Mouse (Mus musculus) CH12.LX (cell line): ENCODE results near the gene Fbxw11. TPM values are rescaled to one million over a fixed set of nuclear protein-coding genes. Genes with fewer than 3 reads are reported as not detected.

ENCODE experiments used
- DNase-seq: peaks from one replicate; pipeline ENCODE4 v3.0.0-alpha.2; 2013; ENCODE audit errors: extremely low read depth
- H3K27ac ChIP-seq: 2 replicates; pipeline ENCODE4 v1.5.1; 2012; ENCODE audit warnings: low read depth, mild to moderate bottlenecking, control low read depth, moderate library complexity; ENCODE audit not compliant: insufficient read depth
- H3K27me3 ChIP-seq: replicated peaks from 2 replicates; pipeline ENCODE3; 2012; ENCODE audit warnings: inconsistent platforms
- H3K36me3 ChIP-seq, 2 experiments: replicated peaks in 1 of 2; 2 replicates each; pipeline versions ENCODE3 to v1.6.1; 2012; ENCODE audit warnings: inconsistent platforms in 1 of 2, low read length in 1 of 2, mild to moderate bottlenecking in 1 of 2, mixed read lengths in 1 of 2, moderate library complexity in 1 of 2; ENCODE audit not compliant: control insufficient read depth in 1 of 2, insufficient read depth in 1 of 2
- H3K4me1 ChIP-seq, 2 experiments: 2 replicates each; pipeline ENCODE4 v1.6.1; 2012; ENCODE audit warnings: inconsistent platforms in 1 of 2, moderate library complexity in 1 of 2; ENCODE audit not compliant: insufficient read depth in 2 of 2, control insufficient read depth in 1 of 2
- H3K4me2 ChIP-seq: 2 replicates; pipeline ENCODE4 v1.6.1; 2012; ENCODE audit warnings: low read depth, mild to moderate bottlenecking, control low read depth; ENCODE audit not compliant: poor library complexity, insufficient read depth, severe bottlenecking
- H3K4me3 ChIP-seq, 3 experiments: fragments of 150-350 bp in 1 of 3; sonication (generic) in 1 of 3; replicated peaks in 1 of 3; 2 replicates each; pipeline versions ENCODE3 to v1.5.1; 2011 to 2012; ENCODE audit warnings: low read depth in 2 of 3, low read length in 2 of 3, mild to moderate bottlenecking in 2 of 3, moderate library complexity in 2 of 3, control low read depth in 1 of 3, improper control_type of control experiment in 1 of 3, inconsistent platforms in 1 of 3, mixed read lengths in 1 of 3; ENCODE audit not compliant: poor library complexity in 1 of 3
- H3K79me2 ChIP-seq: replicated peaks from 2 replicates; pipeline ENCODE4 v1.6.1; 2012; ENCODE audit warnings: mild to moderate bottlenecking, moderate library complexity; ENCODE audit not compliant: control insufficient read depth, poor library complexity, insufficient read depth, severe bottlenecking; ENCODE audit errors: extremely low read depth
- H3K9ac ChIP-seq: 2 replicates; pipeline ENCODE4 v1.6.1; 2012; ENCODE audit warnings: low read depth, mild to moderate bottlenecking, control low read depth, moderate library complexity; ENCODE audit not compliant: insufficient read depth
- H3K9me3 ChIP-seq: replicated peaks from 2 replicates; pipeline ENCODE3; 2012; ENCODE audit warnings: low read length, inconsistent platforms, mixed read lengths
- BHLHE40 ChIP-seq: IDR thresholded peaks from 2 replicates; pipeline ENCODE4 v1.6.1; 2011; ENCODE audit warnings: mild to moderate bottlenecking, low read depth, low read length, improper control_type of control experiment
- CHD1 ChIP-seq: IDR thresholded peaks from 2 replicates; pipeline ENCODE4 v1.6.1; 2012; ENCODE audit warnings: low read depth, low read length, improper control_type of control experiment, inconsistent platforms
- CHD2 ChIP-seq: IDR thresholded peaks from 2 replicates; pipeline ENCODE4 v1.6.1; 2011; ENCODE audit warnings: low read length, improper control_type of control experiment
- ELF1 ChIP-seq: IDR thresholded peaks from 2 replicates; pipeline ENCODE4 v1.6.1; 2014; ENCODE audit warnings: low read depth, mild to moderate bottlenecking, inconsistent platforms, low read length, improper control_type of control experiment
- ETS1 ChIP-seq: conservative IDR thresholded peaks from 2 replicates; pipeline ENCODE4 v1.6.1; 2012; ENCODE audit warnings: low read depth, mild to moderate bottlenecking, inconsistent platforms, low read length, improper control_type of control experiment, moderate library complexity
- GABPA ChIP-seq: IDR thresholded peaks from 2 replicates; pipeline ENCODE4 v1.6.1; 2012; ENCODE audit warnings: low read depth, low read length, improper control_type of control experiment, inconsistent platforms; ENCODE audit not compliant: insufficient replicate concordance
- JUN ChIP-seq: IDR thresholded peaks from 2 replicates; pipeline ENCODE4 v1.6.1; 2011; ENCODE audit warnings: low read depth, mild to moderate bottlenecking, low read length, improper control_type of control experiment, moderate library complexity; ENCODE audit not compliant: insufficient read depth
- JUND ChIP-seq: conservative IDR thresholded peaks from 2 replicates; pipeline ENCODE4 v1.6.1; 2011; ENCODE audit warnings: low read depth, low read length, improper control_type of control experiment
- KAT2A ChIP-seq: IDR thresholded peaks from 2 replicates; pipeline ENCODE4 v1.6.1; 2012; ENCODE audit warnings: low read length, improper control_type of control experiment, inconsistent platforms; ENCODE audit not compliant: insufficient replicate concordance
- MAFK ChIP-seq: IDR thresholded peaks from 2 replicates; pipeline ENCODE4 v1.6.1; 2011; ENCODE audit warnings: low read length, improper control_type of control experiment; ENCODE audit not compliant: insufficient replicate concordance
- MAZ ChIP-seq: IDR thresholded peaks from 2 replicates; pipeline ENCODE4 v1.6.1; 2012; ENCODE audit warnings: low read depth, mild to moderate bottlenecking, inconsistent platforms, low read length, improper control_type of control experiment, moderate library complexity
- MXI1 ChIP-seq: IDR thresholded peaks from 2 replicates; pipeline ENCODE4 v1.6.1; 2011; ENCODE audit warnings: mild to moderate bottlenecking, low read depth, low read length, improper control_type of control experiment
- MYC ChIP-seq: IDR thresholded peaks from 2 replicates; pipeline ENCODE4 v1.6.1; 2011; ENCODE audit warnings: low read depth, mild to moderate bottlenecking, improper control_type of control experiment, low read length
- NELFE ChIP-seq: IDR thresholded peaks from 2 replicates; pipeline ENCODE4 v1.6.1; 2011; ENCODE audit warnings: low read depth, low read length, improper control_type of control experiment
- POLR2A ChIP-seq: IDR thresholded peaks from 2 replicates; pipeline ENCODE4 v1.6.1; 2011; ENCODE audit warnings: low read depth, mild to moderate bottlenecking, improper control_type of control experiment, low read length
- POLR2AphosphoS2 ChIP-seq: IDR thresholded peaks from 2 replicates; pipeline ENCODE4 v1.6.1; 2011; ENCODE audit warnings: low read depth, low read length, improper control_type of control experiment
- RAD21 ChIP-seq: IDR thresholded peaks from 2 replicates; pipeline ENCODE4 v1.6.1; 2011; ENCODE audit warnings: low read depth, mild to moderate bottlenecking, low read length, improper control_type of control experiment, moderate library complexity
- RCOR1 ChIP-seq: conservative IDR thresholded peaks from 2 replicates; pipeline ENCODE4 v1.6.1; 2012; ENCODE audit warnings: low read depth, mild to moderate bottlenecking, inconsistent platforms, low read length, improper control_type of control experiment
- TBP ChIP-seq: conservative IDR thresholded peaks from 2 replicates; pipeline ENCODE4 v1.6.1; 2011; ENCODE audit warnings: low read depth, low read length, improper control_type of control experiment
- TCF12 ChIP-seq: IDR thresholded peaks from 2 replicates; pipeline ENCODE4 v1.6.1; 2014; ENCODE audit warnings: low read depth, mild to moderate bottlenecking, inconsistent platforms, low read length, improper control_type of control experiment
- ZMIZ1 ChIP-seq: IDR thresholded peaks from 2 replicates; pipeline ENCODE4 v1.6.1; 2012; ENCODE audit warnings: low read depth, mild to moderate bottlenecking, inconsistent platforms, low read length, improper control_type of control experiment
- ZNF384 ChIP-seq: IDR thresholded peaks from 2 replicates; pipeline ENCODE4 v1.6.1; 2012; ENCODE audit warnings: low read depth, low read length, improper control_type of control experiment, inconsistent platforms
- dilution Hi-C: fragments of 300-500 bp; cut with MboI; formaldehyde crosslinking; loops from 2 replicates; pipeline ENCODE4 v1.14.3; 2020; ENCODE audit warnings: low sequenced_read_pairs; ENCODE audit not compliant: extremely low pct_unique_long_range_greater_than_20kb, extremely low pct_ligation_motif_present
- in situ Hi-C: fragments of 300-500 bp; cut with MboI; formaldehyde crosslinking; loops from 3 replicates; pipeline ENCODE4 v1.14.3; 2019; ENCODE audit warnings: low sequenced_read_pairs, low pct_ligation_motif_present, low pct_unique_long_range_greater_than_20kb, mixed read lengths
- polyA plus RNA-seq: library from polyadenylated mRNA; unstranded; fragments of >175 nt; gene quantifications from 2 replicates; pipeline ENCODE4 v1.2.1, GENCODE M21; 2012; ENCODE audit warnings: low read depth; ENCODE audit not compliant: insufficient read length
- total RNA-seq, 2 experiments: library from RNA; depleted of rRNA; stranded (reverse); fragments of 300-350 nt in 1 of 2; fragments of >200 nt in 1 of 2; gene quantifications; 2 replicates each; pipeline ENCODE4 v1.2.3; 2012 to 2014

Fbxw11 gene
- total and polyA plus RNA-seq, 3 experiments, result 54.5 to 85.0 (median 58.5) TPM

DNA sequence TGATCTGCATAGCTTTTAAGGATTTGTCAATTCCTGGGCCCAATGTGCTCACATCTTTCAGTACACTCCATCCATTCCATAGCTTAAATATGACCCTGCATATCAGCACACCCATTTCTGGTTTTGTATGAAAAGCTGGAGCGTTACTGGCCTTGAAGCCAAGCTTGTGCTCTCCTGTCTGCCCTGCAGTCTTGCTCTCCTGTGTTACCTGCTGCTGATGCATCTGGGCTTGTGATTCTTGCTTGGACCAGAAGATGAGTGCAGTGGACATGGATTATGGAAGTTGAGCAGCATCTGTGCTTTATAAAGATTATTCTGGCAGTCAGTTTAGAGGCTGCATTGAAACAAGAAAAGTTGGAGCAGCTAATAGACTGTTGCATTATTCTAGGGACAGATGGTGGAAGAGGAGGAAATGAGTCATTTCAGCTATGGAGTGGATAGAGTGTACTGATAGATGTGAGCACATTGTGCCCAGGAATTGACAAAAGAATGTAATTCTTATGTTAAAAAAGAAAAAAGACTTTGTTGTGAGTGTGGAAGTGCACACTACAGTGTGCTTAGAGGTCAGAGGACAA, 19.6 kb downstream of the Fbxw11 start:
- Histone ChIP-seq H3K4me2 (no peak overlapping the region), H3K27me3 (no peaks in the 10 kb centered on the region), H3K9me3 (no peaks in the 10 kb centered on the region), H3K36me3 (peaks cover 4 to 61% of the 10 kb centered on the region in 2 experiments), H3K4me1 (peaks cover 0 to 37% of the 10 kb centered on the region in 2 experiments; a peak in 2 of 4 replicates), H3K4me3 (no peak overlapping the region), H3K79me2 (peaks cover 62% of the 10 kb centered on the region)
- dilution Hi-C loops, result no loop called here
- no peak for DNase-seq
- TF ChIP-seq MAZ (no peak), JUN (no peak), ZMIZ1 (no peak), MXI1 (no peak), NELFE (no peak), GABPA (no peak), POLR2A (no peak), BHLHE40 (no peak)
- TF ChIP-seq, all 38 proteins: peak for 0
- no peak overlapping the region for H3K27ac ChIP-seq
- no peak overlapping the region for H3K9ac ChIP-seq
- in situ Hi-C loops, result no loop called here

DNA sequence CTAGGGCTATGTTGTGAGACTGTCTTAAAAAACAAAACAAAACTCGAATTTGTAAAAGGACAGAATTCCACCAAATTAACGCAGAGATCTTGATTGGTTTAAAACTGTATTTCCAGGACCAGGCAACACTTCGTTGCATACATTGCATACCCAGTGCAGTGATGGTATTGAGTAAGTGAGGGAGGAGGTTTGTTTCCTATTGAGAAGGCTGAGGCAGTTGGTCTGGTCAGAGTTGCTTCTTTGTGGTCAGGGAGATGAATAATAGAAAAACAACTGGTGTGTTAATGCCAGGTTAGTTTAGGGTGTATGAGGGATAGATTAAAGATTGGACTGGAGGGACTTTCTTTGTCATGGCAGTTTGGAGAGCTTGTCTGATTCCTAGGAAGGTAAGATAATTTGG, 23.1 kb downstream of the Fbxw11 start:
- dilution Hi-C loops, result no loop called here
- TF ChIP-seq ETS1 (no peak), ELF1 (no peak), MAFK (no peak), JUN (no peak)
- TF ChIP-seq, all 38 proteins: peak for 0
- in situ Hi-C loops, result no loop called here
- peaks cover 0 to 46% of the 10 kb centered on the region in 2 experiments; a peak in 2 of 4 replicates for H3K4me1 ChIP-seq
- peaks cover 65% of the 10 kb centered on the region for H3K79me2 ChIP-seq
- H3K4me3 ChIP-seq, result no peak overlapping the region
- H3K9me3 ChIP-seq, result no peaks in the 10 kb centered on the region
- no peak for DNase-seq
- no peak overlapping the region for H3K9ac ChIP-seq
- H3K36me3 ChIP-seq, result peaks cover 3 to 60% of the 10 kb centered on the region in 2 experiments
- no peaks in the 10 kb centered on the region for H3K27me3 ChIP-seq
- no peak overlapping the region for H3K27ac ChIP-seq
- H3K4me2 ChIP-seq, result no peak overlapping the region

DNA sequence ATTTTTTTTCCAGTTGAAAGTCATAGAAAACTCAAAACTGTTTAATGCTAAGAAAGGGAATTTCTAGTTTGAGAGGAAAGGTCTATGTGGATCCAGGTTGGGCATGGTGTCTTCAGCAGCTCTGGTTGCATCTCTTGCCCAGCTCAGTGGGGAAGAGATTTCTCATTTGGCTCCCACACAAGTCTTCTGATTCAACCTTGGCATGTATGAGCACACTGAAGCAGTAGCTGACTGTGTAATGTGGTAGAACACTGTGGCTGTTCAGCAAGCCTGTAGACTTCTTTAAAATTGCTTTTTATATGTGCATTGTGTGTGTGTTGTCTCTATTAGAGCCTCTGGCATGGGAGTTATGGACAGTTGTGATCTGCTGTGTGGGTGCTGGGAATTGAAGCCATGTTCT, 24.5 kb downstream of the Fbxw11 start:
- DNase-seq, result no peak
- dilution Hi-C loops, result no loop called here
- no peak overlapping the region for H3K9ac ChIP-seq
- H3K27ac ChIP-seq, result no peak overlapping the region
- no peak overlapping the region for H3K4me2 ChIP-seq
- H3K4me1 ChIP-seq, result peaks cover 6 to 58% of the 10 kb centered on the region in 2 experiments
- no peak overlapping the region for H3K4me3 ChIP-seq
- peaks cover 3 to 58% of the 10 kb centered on the region in 2 experiments for H3K36me3 ChIP-seq
- peaks cover 64% of the 10 kb centered on the region for H3K79me2 ChIP-seq
- TF ChIP-seq ZNF384, result no peak
- TF ChIP-seq MAZ, result no peak
- no peak for TF ChIP-seq JUND
- no peak for TF ChIP-seq TCF12
- no peak for TF ChIP-seq RAD21
- no peak for TF ChIP-seq GABPA
- no peak for TF ChIP-seq RCOR1
- no peak for TF ChIP-seq MXI1
- no peak for TF ChIP-seq POLR2A
- TF ChIP-seq ZMIZ1, result no peak
- TF ChIP-seq BHLHE40, result no peak
- no peak for TF ChIP-seq MYC
- TF ChIP-seq CHD1, result no peak
- TF ChIP-seq TBP, result no peak
- TF ChIP-seq POLR2AphosphoS2, result no peak
- no peak for TF ChIP-seq JUN
- TF ChIP-seq CHD2, result no peak
- TF ChIP-seq KAT2A, result no peak
- H3K9me3 ChIP-seq, result no peaks in the 10 kb centered on the region
- in situ Hi-C loops, result no loop called here
- no peaks in the 10 kb centered on the region for H3K27me3 ChIP-seq
